Mouse (Mus musculus): ENCODE data around the gene Traf7. TPM values are rescaled to one million over a fixed set of nuclear protein-coding genes. Genes with fewer than 3 reads are reported as not detected.

Traf7 gene
- total and polyA plus RNA-seq, 3 experiments = 109 to 176 (median 122) TPM

GRCm38 (mm10) chr17:24535300-24535699, 7.6 kb upstream of the Traf7 start:
- Histone ChIP-seq H3K9me3 (replicated peaks; ENCODE audit: low read length) (no peaks in the 10 kb centered on the region), H3K4me1 (ENCODE audit: control insufficient read depth in 1 of 2, insufficient read depth in 2 of 2) (peaks cover 29 to 53% of the 10 kb centered on the region in 2 experiments), H3K4me2 (ENCODE audit: insufficient read depth, low read depth, poor library complexity, severe bottlenecking) (no peak overlapping the region), H3K27ac (ENCODE audit: insufficient read depth, low read depth) (no peak overlapping the region), H3K9ac (ENCODE audit: insufficient read depth, low read depth) (no peak overlapping the region), H3K27me3 (replicated peaks) (no peaks in the 10 kb centered on the region), H3K36me3 (replicated peaks in 1 of 2; ENCODE audit: control insufficient read depth in 1 of 2, insufficient read depth in 1 of 2, low read length in 1 of 2) (peaks cover 11 to 16% of the 10 kb centered on the region in 2 experiments), H3K4me3 (replicated peaks in 1 of 3; ENCODE audit: low read depth in 2 of 3, low read length in 2 of 3, poor library complexity in 1 of 3) (no peak overlapping the region), H3K79me2 (replicated peaks; ENCODE audit: control insufficient read depth, extremely low read depth, insufficient read depth, poor library complexity, severe bottlenecking) (no peaks in the 10 kb centered on the region)
- dilution Hi-C loops (cut with MboI; ENCODE audit: extremely low pct_ligation_motif_present, extremely low pct_unique_long_range_greater_than_20kb, low sequenced_read_pairs) = no loop called here
- in situ Hi-C loops (cut with MboI; ENCODE audit: low pct_ligation_motif_present, low pct_unique_long_range_greater_than_20kb, low sequenced_read_pairs) = no loop called here
- no peak for DNase-seq (ENCODE audit: extremely low read depth)
- TF ChIP-seq BHLHE40 (IDR thresholded peaks at IDR 0.05; ENCODE audit: low read depth, low read length) (no peak), E2F4 (IDR thresholded peaks at IDR 0.05; ENCODE audit: insufficient replicate concordance, low read depth, low read length) (no peak)

- in situ Hi-C loops (cut with MboI; ENCODE audit: low pct_ligation_motif_present, low pct_unique_long_range_greater_than_20kb, low sequenced_read_pairs) = loop anchor here (5.0 kb wide), 2 partner anchors 57 to 138 kb away; partner anchors contain the start of gene Mlst8
Observed at GRCm38 (mm10) chr17:24534160-24534718, 6.5 kb upstream of the Traf7 start, which contains the start of gene Rab26. Rab26 (minus strand) TSS chr17:24534210.

GRCm38 (mm10) chr17:24533099-24533992, 5.6 kb upstream of the Traf7 start:
- H3K4me2 ChIP-seq (ENCODE audit: insufficient read depth, low read depth, poor library complexity, severe bottlenecking) = no peak overlapping the region
- H3K27me3 ChIP-seq (replicated peaks) = no peaks in the 10 kb centered on the region
- TF ChIP-seq NRF1 (IDR thresholded peaks at IDR 0.05; ENCODE audit: low read depth, low read length) = peak; percentile 39; the same call in 1 of the 2 replicates
- TF ChIP-seq TBP (conservative IDR thresholded peaks at IDR 0.05; ENCODE audit: low read depth, low read length) = no peak
- peaks cover 34 to 47% of the 10 kb centered on the region in 2 experiments for H3K4me1 ChIP-seq (ENCODE audit: control insufficient read depth in 1 of 2, insufficient read depth in 2 of 2)
- H3K9me3 ChIP-seq (replicated peaks; ENCODE audit: low read length) = no peaks in the 10 kb centered on the region
- dilution Hi-C loops (cut with MboI; ENCODE audit: extremely low pct_ligation_motif_present, extremely low pct_unique_long_range_greater_than_20kb, low sequenced_read_pairs) = no loop called here
- H3K27ac ChIP-seq (ENCODE audit: insufficient read depth, low read depth) = no peak overlapping the region
- H3K4me3 ChIP-seq (replicated peaks in 1 of 3; ENCODE audit: low read depth in 2 of 3, low read length in 2 of 3, poor library complexity in 1 of 3) = no peak overlapping the region
- peak; percentile 90 for DNase-seq (ENCODE audit: extremely low read depth)
- H3K9ac ChIP-seq (ENCODE audit: insufficient read depth, low read depth) = no peak overlapping the region
- peaks cover 26 to 29% of the 10 kb centered on the region in 2 experiments for H3K36me3 ChIP-seq (replicated peaks in 1 of 2; ENCODE audit: control insufficient read depth in 1 of 2, insufficient read depth in 1 of 2, low read length in 1 of 2)
- in situ Hi-C loops (cut with MboI; ENCODE audit: low pct_ligation_motif_present, low pct_unique_long_range_greater_than_20kb, low sequenced_read_pairs) = loop anchor here (5.0 kb wide), 2 partner anchors 56 to 139 kb away; partner anchors contain the start of gene Mlst8
- H3K79me2 ChIP-seq (replicated peaks; ENCODE audit: control insufficient read depth, extremely low read depth, insufficient read depth, poor library complexity, severe bottlenecking) = peaks cover 16% of the 10 kb centered on the region

More at GRCm38 (mm10) chr17:24534160-24534718, 6.5 kb upstream of the Traf7 start, which contains the start of gene Rab26:
- Histone ChIP-seq H3K4me1 (ENCODE audit: control insufficient read depth in 1 of 2, insufficient read depth in 2 of 2) (peaks cover 34 to 51% of the 10 kb centered on the region in 2 experiments), H3K36me3 (replicated peaks in 1 of 2; ENCODE audit: control insufficient read depth in 1 of 2, insufficient read depth in 1 of 2, low read length in 1 of 2) (peaks cover 22 to 26% of the 10 kb centered on the region in 2 experiments), H3K79me2 (replicated peaks; ENCODE audit: control insufficient read depth, extremely low read depth, insufficient read depth, poor library complexity, severe bottlenecking) (peaks cover 8% of the 10 kb centered on the region), H3K27ac (ENCODE audit: insufficient read depth, low read depth) (no peak within 1 kb of the TSS), H3K9me3 (replicated peaks; ENCODE audit: low read length) (no peaks in the 10 kb centered on the region), H3K4me3 (replicated peaks in 1 of 3; ENCODE audit: low read depth in 2 of 3, low read length in 2 of 3, poor library complexity in 1 of 3) (no peak within 1 kb of the TSS), H3K9ac (ENCODE audit: insufficient read depth, low read depth) (no peak within 1 kb of the TSS), H3K4me2 (ENCODE audit: insufficient read depth, low read depth, poor library complexity, severe bottlenecking) (no peak within 1 kb of the TSS), H3K27me3 (replicated peaks) (no peaks in the 10 kb centered on the region)
- TF ChIP-seq RCOR1 (conservative IDR thresholded peaks at IDR 0.05; ENCODE audit: low read depth, low read length) (no peak), TCF12 (IDR thresholded peaks at IDR 0.05; ENCODE audit: low read depth, low read length) (no peak), ELF1 (IDR thresholded peaks at IDR 0.05; ENCODE audit: low read depth, low read length) (no peak), MAFK (IDR thresholded peaks at IDR 0.05; ENCODE audit: insufficient replicate concordance, low read length) (no peak), ZC3H11A (IDR thresholded peaks at IDR 0.05; ENCODE audit: low read depth, low read length) (no peak), EP300 (IDR thresholded peaks at IDR 0.05; ENCODE audit: low read length) (no peak), MAZ (IDR thresholded peaks at IDR 0.05; ENCODE audit: low read depth, low read length) (no peak), MXI1 (IDR thresholded peaks at IDR 0.05; ENCODE audit: low read depth, low read length) (no peak), IRF4 (IDR thresholded peaks at IDR 0.05; ENCODE audit: low read depth, low read length) (no peak), ETS1 (conservative IDR thresholded peaks at IDR 0.05; ENCODE audit: low read depth, low read length) (no peak), POLR2AphosphoS2 (IDR thresholded peaks at IDR 0.05; ENCODE audit: low read depth, low read length) (no peak), UBTF (IDR thresholded peaks at IDR 0.05; ENCODE audit: low read depth, low read length) (no peak), JUND (conservative IDR thresholded peaks at IDR 0.05; ENCODE audit: low read depth, low read length) (no peak), CHD1 (IDR thresholded peaks at IDR 0.05; ENCODE audit: low read depth, low read length) (no peak), NELFE (IDR thresholded peaks at IDR 0.05; ENCODE audit: low read depth, low read length) (no peak), HCFC1 (IDR thresholded peaks at IDR 0.05; ENCODE audit: low read depth, low read length) (no peak), USF1 (IDR thresholded peaks at IDR 0.05; ENCODE audit: low read depth, low read length) (no peak), TBP (conservative IDR thresholded peaks at IDR 0.05; ENCODE audit: low read depth, low read length) (no peak), ZMIZ1 (IDR thresholded peaks at IDR 0.05; ENCODE audit: low read depth, low read length) (no peak)
- dilution Hi-C loops (cut with MboI; ENCODE audit: extremely low pct_ligation_motif_present, extremely low pct_unique_long_range_greater_than_20kb, low sequenced_read_pairs) = no loop called here
- DNase-seq (ENCODE audit: extremely low read depth) = no peak
